Mouse (Mus musculus) lung, adult 2 months (tissue): ENCODE measurements around the gene Cytip.

ENCODE experiments used
- CTCF ChIP-seq: fragments of 200-500 bp; IDR thresholded peaks from 2 replicates; pipeline ENCODE4 v1.5.1; 2011; ENCODE audit warnings: mild to moderate bottlenecking, low read length, control low read depth; ENCODE audit not compliant: insufficient read depth
- POLR2A ChIP-seq: fragments of 200-500 bp; IDR thresholded peaks from 2 replicates; pipeline ENCODE4 v1.6.1; 2011; ENCODE audit warnings: low read depth, mild to moderate bottlenecking, control low read depth, low read length, borderline replicate concordance; ENCODE audit errors: extremely low read depth

GRCm38 (mm10) chr2:58187310-58188051 is 7.9 kb downstream of the Cytip start:
- TF ChIP-seq CTCF, result no peak
- no peak for TF ChIP-seq POLR2A
